Mouse (Mus musculus) forebrain, embryonic 13.5 days (tissue): Measurements from ENCODE around the gene Pard3b. TPM values are rescaled to one million over a fixed set of nuclear protein-coding genes. Genes with fewer than 3 reads are reported as not detected.

Experiments
- ATAC-seq: fragments of 200-750 bp; cut with Nextera tagmentation; 2 replicates; pipeline ENCODE4 v1.8.0; 2017
- H3K27ac ChIP-seq: fragments of 300-500 bp; sonication (generic); 2 replicates; pipeline ENCODE4 v1.5.1; 2015; ENCODE audit warnings: inconsistent platforms, mild to moderate bottlenecking, moderate library complexity
- H3K27me3 ChIP-seq: fragments of 300-500 bp; sonication (generic); 2 replicates; pipeline ENCODE4 v1.6.1; 2015; ENCODE audit warnings: mild to moderate bottlenecking, inconsistent platforms
- H3K36me3 ChIP-seq: fragments of 300-500 bp; sonication (generic); 2 replicates; pipeline ENCODE4 v1.6.1; 2015; ENCODE audit warnings: mild to moderate bottlenecking, inconsistent platforms; ENCODE audit not compliant: poor library complexity, severe bottlenecking
- H3K4me1 ChIP-seq: fragments of 300-500 bp; sonication (generic); 2 replicates; pipeline ENCODE4 v1.6.1; 2015; ENCODE audit warnings: inconsistent platforms
- H3K4me2 ChIP-seq: fragments of 300-500 bp; sonication (generic); 2 replicates; pipeline ENCODE4 v1.6.1; 2015; ENCODE audit warnings: inconsistent platforms, mild to moderate bottlenecking, moderate library complexity
- H3K4me3 ChIP-seq: fragments of 300-500 bp; sonication (generic); 2 replicates; pipeline ENCODE4 v1.5.1; 2015; ENCODE audit warnings: mild to moderate bottlenecking, inconsistent platforms
- H3K9ac ChIP-seq: fragments of 300-500 bp; sonication (generic); 2 replicates; pipeline ENCODE4 v1.6.1; 2015; ENCODE audit warnings: mild to moderate bottlenecking, inconsistent platforms
- H3K9me3 ChIP-seq: fragments of 300-500 bp; sonication (generic); replicated peaks from 2 replicates; pipeline ENCODE4 v1.6.1; 2016; ENCODE audit warnings: inconsistent platforms
- WGBS: fragments of 180-500 bp; shearing (Covaris S2); methylation state at CpG from one replicate; pipeline ENCODE4 v1.1.7; 2015; 5-methylcytosine and 5-hydroxymethylcytosine counted together
- polyA plus RNA-seq: library from polyadenylated mRNA; unstranded; fragments of >200 nt; fragmentation: Nextera tagmentation; extraction: Ambion mirVana; gene quantifications from 2 replicates; pipeline ENCODE4 v1.2.1, GENCODE M21; 2015

Gene Pard3b
- polyA plus RNA-seq, 1 experiment from 2014 or later = 10.5 TPM

DNA sequence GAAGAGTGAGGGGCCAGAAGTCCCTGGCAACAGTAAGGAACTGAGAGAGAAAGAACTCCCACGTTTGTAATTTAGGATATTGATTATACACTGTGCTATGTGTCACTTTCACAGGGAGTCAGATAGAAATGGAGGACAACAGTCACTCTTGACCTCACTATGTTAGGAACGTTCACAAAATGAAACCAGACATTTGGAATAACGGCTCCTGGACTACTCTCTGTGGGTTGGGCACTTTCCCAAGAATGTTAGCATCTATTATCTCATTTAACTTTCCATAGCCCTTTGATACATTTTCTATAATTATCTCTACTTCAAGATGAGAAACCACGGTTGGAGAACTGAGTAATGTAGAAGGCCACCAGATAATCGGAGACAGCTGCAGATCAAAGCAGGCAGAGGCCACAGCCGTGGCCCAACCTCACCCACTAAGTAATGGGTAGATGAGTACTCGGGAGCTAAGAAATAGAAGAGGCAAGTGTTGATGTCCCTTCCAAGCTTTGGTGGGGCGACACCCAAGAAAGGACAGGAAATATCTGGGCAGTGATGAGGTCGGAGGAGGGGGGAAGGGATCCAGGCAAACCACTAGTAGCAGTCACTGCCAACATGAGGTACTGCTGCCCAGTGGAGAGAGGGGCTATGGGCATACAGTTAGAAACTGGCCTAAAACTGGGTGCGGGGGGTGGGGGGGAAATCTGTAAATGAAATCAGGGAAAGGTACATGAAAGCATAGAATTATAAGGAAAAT, 778.2 kb downstream of the Pard3b start:
- ATAC-seq = no peak
- 85% methylated on average over 10 of the region's 10 CpGs for WGBS
- H3K27ac ChIP-seq = no peak overlapping the region
- H3K27me3 ChIP-seq = no peaks in the 10 kb centered on the region; the same call in 1 of the 2 replicates
- H3K9ac ChIP-seq = no peak overlapping the region
- no peaks in the 10 kb centered on the region for H3K36me3 ChIP-seq
- H3K4me1 ChIP-seq = peaks cover 5% of the 10 kb centered on the region
- no peak overlapping the region for H3K4me3 ChIP-seq
- H3K9me3 ChIP-seq = no peaks in the 10 kb centered on the region
- H3K4me2 ChIP-seq = no peak overlapping the region

DNA sequence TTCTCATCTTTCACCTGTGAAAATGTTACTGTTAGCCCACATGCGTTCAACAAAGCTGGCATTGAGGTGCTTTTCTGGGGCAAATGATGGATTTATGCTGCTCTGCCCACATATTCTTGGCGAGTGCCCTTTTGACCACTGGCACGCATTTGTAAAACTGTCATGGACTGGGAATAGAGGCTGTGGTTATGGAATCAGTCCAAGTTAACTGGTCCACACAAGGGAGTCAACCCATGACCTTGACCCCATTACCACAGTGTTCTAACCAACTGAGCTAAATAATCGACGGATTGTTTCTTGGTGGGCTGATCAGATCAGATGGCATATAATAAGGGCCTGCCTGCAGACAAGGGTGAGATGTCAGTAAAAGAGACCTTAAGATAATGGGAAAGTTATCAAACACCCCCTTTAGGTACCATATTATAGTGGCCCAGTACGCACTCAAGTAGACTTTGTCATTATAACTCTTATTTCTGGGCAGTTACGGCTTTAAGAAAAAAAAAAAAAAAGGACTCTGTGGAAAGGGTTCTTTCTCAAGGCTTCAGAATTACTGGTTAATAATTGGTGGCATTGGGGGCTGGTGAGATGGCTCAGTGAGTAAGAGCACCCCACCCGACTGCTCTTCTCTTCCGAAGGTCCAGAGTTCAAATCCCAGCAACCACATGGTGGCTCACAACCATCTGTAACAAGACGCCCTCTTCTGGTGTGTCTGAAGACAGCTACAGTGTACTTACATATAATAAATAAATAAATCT, 784.4 kb downstream of the Pard3b start:
- peaks cover 26% of the 10 kb centered on the region for H3K27me3 ChIP-seq
- no peak overlapping the region for H3K4me2 ChIP-seq
- H3K4me3 ChIP-seq = no peak overlapping the region
- H3K27ac ChIP-seq = no peak overlapping the region
- H3K36me3 ChIP-seq = no peaks in the 10 kb centered on the region
- H3K9me3 ChIP-seq = no peaks in the 10 kb centered on the region
- no peaks in the 10 kb centered on the region for H3K4me1 ChIP-seq
- no peak overlapping the region for H3K9ac ChIP-seq
- ATAC-seq = no peak
- WGBS = 90% methylated on average over 10 of the region's 10 CpGs

- no peak overlapping the region for H3K4me3 ChIP-seq
- H3K9me3 ChIP-seq = no peaks in the 10 kb centered on the region
- no peak overlapping the region for H3K9ac ChIP-seq
- H3K36me3 ChIP-seq = no peaks in the 10 kb centered on the region
- no peak for ATAC-seq
- no peak overlapping the region for H3K27ac ChIP-seq
- no peak overlapping the region for H3K4me2 ChIP-seq
- H3K27me3 ChIP-seq = peaks cover 26% of the 10 kb centered on the region
- H3K4me1 ChIP-seq = peaks cover 16% of the 10 kb centered on the region
- 85% methylated on average over 2 of the region's 2 CpGs for WGBS
Measured at GRCm38 (mm10) chr1:62425369-62425768, 786.7 kb downstream of the Pard3b start.

DNA sequence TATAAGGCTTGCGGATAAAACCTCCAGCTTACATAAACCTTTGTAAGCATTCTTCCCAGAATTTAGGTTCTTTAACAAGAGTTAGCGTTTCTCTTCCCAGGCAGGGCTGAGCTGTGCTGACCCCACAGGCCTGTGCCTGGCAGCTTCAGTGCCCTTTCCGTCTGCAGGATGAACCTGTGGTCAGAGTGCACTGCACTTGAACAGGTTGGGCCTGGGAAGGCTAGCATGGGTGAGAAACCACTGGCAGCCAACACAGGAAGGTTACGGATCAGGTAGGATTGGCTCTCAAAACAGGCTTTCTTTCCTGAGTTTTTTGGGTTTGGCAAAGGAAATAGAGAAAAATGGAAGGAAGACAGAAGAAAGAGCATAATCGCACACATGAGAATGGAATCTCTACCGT, 790.1 kb downstream of the Pard3b start:
- H3K4me1 ChIP-seq = peaks cover 23% of the 10 kb centered on the region
- no peak overlapping the region for H3K9ac ChIP-seq
- no peaks in the 10 kb centered on the region for H3K36me3 ChIP-seq
- 68% methylated on average over 6 of the region's 6 CpGs for WGBS
- peaks cover 36% of the 10 kb centered on the region for H3K27me3 ChIP-seq
- no peak overlapping the region for H3K4me2 ChIP-seq
- ATAC-seq = no peak
- H3K27ac ChIP-seq = no peak overlapping the region
- H3K9me3 ChIP-seq = no peaks in the 10 kb centered on the region
- no peak overlapping the region for H3K4me3 ChIP-seq

GRCm38 (mm10) chr1:62429333-62430182, 790.9 kb downstream of the Pard3b start:
- ATAC-seq = peak; percentile 70; the same call in 1 of the 2 replicates
- H3K36me3 ChIP-seq = no peaks in the 10 kb centered on the region
- WGBS = 7% methylated on average over 17 of the region's 17 CpGs

DNA sequence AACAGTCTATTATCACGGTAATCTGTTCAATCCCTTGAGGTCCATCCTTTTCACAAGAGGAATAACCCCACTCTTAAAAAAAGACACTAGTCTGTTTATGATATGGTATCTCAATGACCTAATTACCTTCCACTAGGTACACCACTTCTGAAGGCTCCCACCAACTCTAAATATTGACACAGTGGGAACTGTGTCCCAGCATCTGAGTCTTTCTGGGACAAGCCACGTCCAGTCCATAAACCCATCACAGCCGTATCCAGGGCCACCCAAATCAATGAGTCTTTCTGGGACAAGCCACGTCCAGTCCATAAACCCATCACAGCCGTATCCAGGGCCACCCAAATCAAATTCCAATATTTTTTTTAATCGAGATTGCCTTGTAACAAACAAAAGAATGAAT, 792.4 kb downstream of the Pard3b start:
- no peak for ATAC-seq
- Histone ChIP-seq H3K27me3 (peaks cover 36% of the 10 kb centered on the region), H3K27ac (no peak overlapping the region), H3K36me3 (no peaks in the 10 kb centered on the region), H3K9me3 (no peaks in the 10 kb centered on the region), H3K9ac (no peak overlapping the region), H3K4me2 (no peak overlapping the region), H3K4me1 (peaks cover 23% of the 10 kb centered on the region), H3K4me3 (no peak overlapping the region)
- 51% methylated on average over 6 of the region's 6 CpGs for WGBS

More at GRCm38 (mm10) chr1:62429333-62430182, 790.9 kb downstream of the Pard3b start:
- H3K27ac ChIP-seq = no peak overlapping the region
- H3K9ac ChIP-seq = no peak overlapping the region
- peaks cover 43% of the 10 kb centered on the region for H3K27me3 ChIP-seq
- peak overlapping the region; percentile 48 for H3K4me2 ChIP-seq
- no peaks in the 10 kb centered on the region for H3K9me3 ChIP-seq
- H3K4me3 ChIP-seq = no peak overlapping the region
- H3K4me1 ChIP-seq = peaks cover 23% of the 10 kb centered on the region

GRCm38 (mm10) chr1:62433891-62434290, 795.3 kb downstream of the Pard3b start:
- H3K9ac ChIP-seq = no peak overlapping the region
- peaks cover 20% of the 10 kb centered on the region for H3K4me1 ChIP-seq
- peaks cover 27% of the 10 kb centered on the region for H3K27me3 ChIP-seq
- no peaks in the 10 kb centered on the region for H3K9me3 ChIP-seq
- 70% methylated on average over 5 of the region's 5 CpGs for WGBS
- no peak overlapping the region for H3K4me3 ChIP-seq
- no peak overlapping the region for H3K4me2 ChIP-seq
- no peak for ATAC-seq
- no peak overlapping the region for H3K27ac ChIP-seq
- no peaks in the 10 kb centered on the region for H3K36me3 ChIP-seq

GRCm38 (mm10) chr1:62435844-62436243, 797.2 kb downstream of the Pard3b start:
- no peak overlapping the region for H3K4me3 ChIP-seq
- peaks cover 27% of the 10 kb centered on the region for H3K27me3 ChIP-seq
- no peak for ATAC-seq

DNA sequence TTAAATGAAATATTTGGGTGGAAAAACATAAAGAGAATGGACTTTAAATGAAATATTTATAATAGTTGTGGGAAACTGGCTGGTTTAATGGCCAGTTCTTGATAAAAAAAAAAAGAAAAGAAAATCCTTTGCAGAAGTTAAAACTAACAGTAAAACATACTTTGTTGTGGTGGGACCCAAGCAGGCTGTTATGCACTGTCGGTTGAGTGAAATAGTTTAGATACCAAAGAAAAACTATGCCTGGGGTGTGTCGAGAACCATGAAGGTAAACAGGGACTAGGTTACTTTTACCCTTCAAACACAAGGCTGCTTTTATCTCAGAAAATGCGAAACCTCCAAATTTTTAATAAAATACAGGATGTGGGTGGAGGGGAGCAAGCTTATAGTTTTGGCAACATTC, 797.7 kb downstream of the Pard3b start:
- peaks cover 27% of the 10 kb centered on the region for H3K27me3 ChIP-seq
- 92% methylated on average over 3 of the region's 3 CpGs for WGBS

More at GRCm38 (mm10) chr1:62435844-62436243, 797.2 kb downstream of the Pard3b start:
- Histone ChIP-seq H3K9ac (no peak overlapping the region), H3K9me3 (no peaks in the 10 kb centered on the region), H3K4me2 (no peak overlapping the region), H3K4me1 (peaks cover 7% of the 10 kb centered on the region; the same call in 1 of the 2 replicates), H3K36me3 (no peaks in the 10 kb centered on the region), H3K27ac (no peak overlapping the region)
- 52% methylated on average over 9 of the region's 9 CpGs for WGBS

DNA sequence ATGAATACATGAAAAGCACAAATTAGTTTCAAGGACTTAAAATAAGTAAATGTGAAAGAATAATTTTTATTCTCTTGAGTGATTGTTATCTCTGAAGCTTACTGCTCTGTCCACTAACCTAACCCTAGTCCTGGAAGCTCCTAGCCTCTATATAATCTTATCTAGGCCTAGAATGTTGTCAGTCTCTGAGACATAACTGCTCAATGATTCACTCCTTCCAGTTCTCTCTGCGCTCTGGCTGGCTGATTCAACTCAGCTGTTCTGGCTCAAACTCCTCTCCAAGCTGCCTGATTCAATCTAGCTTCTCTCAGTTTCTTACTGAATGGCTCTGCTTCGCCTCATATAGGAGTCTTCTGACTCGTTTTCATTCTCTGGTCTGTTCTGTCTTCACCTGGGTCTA, 798.9 kb downstream of the Pard3b start:
- Histone ChIP-seq H3K9ac (no peak overlapping the region), H3K4me1 (peaks cover 4% of the 10 kb centered on the region; the same call in 1 of the 2 replicates), H3K4me2 (no peak overlapping the region), H3K27me3 (peaks cover 19% of the 10 kb centered on the region), H3K36me3 (no peaks in the 10 kb centered on the region), H3K27ac (no peak overlapping the region), H3K4me3 (no peak overlapping the region), H3K9me3 (no peaks in the 10 kb centered on the region)
- ATAC-seq = no peak
- WGBS = 78% methylated on average over 3 of the region's 3 CpGs

More for the DNA sequence above, 797.7 kb downstream of the Pard3b start:
- Histone ChIP-seq H3K27ac (no peak overlapping the region), H3K36me3 (no peaks in the 10 kb centered on the region), H3K4me2 (no peak overlapping the region), H3K4me3 (no peak overlapping the region), H3K9me3 (no peaks in the 10 kb centered on the region), H3K9ac (no peak overlapping the region), H3K4me1 (peaks cover 7% of the 10 kb centered on the region; the same call in 1 of the 2 replicates)
- no peak for ATAC-seq

DNA sequence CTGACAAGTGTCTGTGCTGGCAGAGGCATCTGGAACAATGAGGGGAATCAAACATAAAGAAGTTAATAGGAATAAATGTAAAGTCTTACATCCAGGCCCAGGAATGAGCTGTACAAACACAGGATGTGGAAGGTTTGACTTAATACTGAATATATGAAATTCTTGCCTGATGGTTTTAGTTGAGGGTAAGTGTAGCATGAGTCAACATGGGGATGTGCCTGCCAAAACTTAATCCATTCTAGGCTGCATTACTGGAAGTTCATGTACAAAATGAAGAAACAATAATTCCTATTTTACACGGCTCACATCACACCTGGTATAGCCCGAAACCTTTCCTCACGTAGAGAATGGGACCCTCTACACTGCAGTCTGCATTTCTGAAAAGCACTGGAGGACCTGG, 805.8 kb downstream of the Pard3b start:
- 93% methylated on average over 3 of the region's 3 CpGs for WGBS
- Histone ChIP-seq H3K36me3 (no peaks in the 10 kb centered on the region), H3K27me3 (no peaks in the 10 kb centered on the region), H3K9me3 (no peaks in the 10 kb centered on the region), H3K9ac (no peak overlapping the region), H3K4me1 (no peaks in the 10 kb centered on the region), H3K4me3 (no peak overlapping the region), H3K27ac (no peak overlapping the region), H3K4me2 (no peak overlapping the region)
- ATAC-seq = no peak

GRCm38 (mm10) chr1:62446818-62447217, 808.2 kb downstream of the Pard3b start:
- WGBS = 40% methylated on average over 1 of the region's 1 CpGs
- no peak for ATAC-seq
- no peaks in the 10 kb centered on the region for H3K36me3 ChIP-seq
- no peaks in the 10 kb centered on the region for H3K9me3 ChIP-seq
- H3K4me2 ChIP-seq = no peak overlapping the region
- H3K9ac ChIP-seq = no peak overlapping the region
- no peak overlapping the region for H3K4me3 ChIP-seq
- no peak overlapping the region for H3K27ac ChIP-seq
- no peaks in the 10 kb centered on the region for H3K27me3 ChIP-seq
- H3K4me1 ChIP-seq = no peaks in the 10 kb centered on the region
